Mouse (Mus musculus) neural tube, embryonic 11.5 days (tissue): ENCODE data around the gene Phc2. TPM values are rescaled to one million over a fixed set of nuclear protein-coding genes. Genes with fewer than 3 reads are reported as not detected.

Experiments
- ATAC-seq: fragments of 200-750 bp; cut with Nextera tagmentation; 2 replicates; pipeline ENCODE4 v1.8.0; 2017; ENCODE audit warnings: moderate number of reproducible peaks, mild to moderate bottlenecking, moderate TSS enrichment, moderate library complexity; ENCODE audit not compliant: insufficient read depth, low FRiP score, low TSS enrichment
- DNase-seq: peaks from one replicate; pipeline ENCODE4 v3.0.0-alpha.2; 2015; ENCODE audit warnings: low spot score
- H3K27ac ChIP-seq: fragments of 300-500 bp; sonication (generic); 2 replicates; pipeline ENCODE4 v1.5.1; 2014; ENCODE audit warnings: low read depth, mild to moderate bottlenecking, low read length
- H3K27me3 ChIP-seq: fragments of 300-500 bp; sonication (generic); 2 replicates; pipeline ENCODE4 v1.6.1; 2014; ENCODE audit warnings: mild to moderate bottlenecking, low read length, mixed read lengths; ENCODE audit not compliant: control insufficient read depth, insufficient read depth
- H3K36me3 ChIP-seq: fragments of 300-500 bp; sonication (generic); 2 replicates; pipeline ENCODE4 v1.6.1; 2014; ENCODE audit warnings: mild to moderate bottlenecking, low read length, moderate library complexity, mixed read lengths; ENCODE audit not compliant: control insufficient read depth, insufficient read depth
- H3K4me1 ChIP-seq: fragments of 300-500 bp; sonication (generic); 2 replicates; pipeline ENCODE4 v1.6.1; 2014; ENCODE audit warnings: low read length, mixed read lengths; ENCODE audit not compliant: control insufficient read depth, insufficient read depth
- H3K4me2 ChIP-seq: fragments of 300-500 bp; sonication (generic); 2 replicates; pipeline ENCODE4 v1.6.1; 2014; ENCODE audit warnings: low read depth, mild to moderate bottlenecking, moderate library complexity
- H3K4me3 ChIP-seq: fragments of 300-500 bp; sonication (generic); 2 replicates; pipeline ENCODE4 v1.5.1; 2014; ENCODE audit warnings: low read depth, low read length
- H3K9ac ChIP-seq: fragments of 300-500 bp; sonication (generic); 2 replicates; pipeline ENCODE4 v1.6.1; 2014; ENCODE audit warnings: mild to moderate bottlenecking, low read length
- H3K9me3 ChIP-seq: fragments of 300-500 bp; sonication (generic); 2 replicates; pipeline ENCODE4 v1.6.1; 2016; ENCODE audit warnings: low read length; ENCODE audit not compliant: control insufficient read depth
- WGBS: fragments of 180-500 bp; shearing (Covaris S2); extraction: QIAGEN DNeasy Blood & Tissue Kit; methylation state at CpG from one replicate; pipeline ENCODE4 v1.1.7; 2014; 5-methylcytosine and 5-hydroxymethylcytosine counted together
- polyA plus RNA-seq: library from polyadenylated mRNA; unstranded; fragments of >200 nt; fragmentation: Nextera tagmentation; extraction: Ambion mirVana; gene quantifications from 2 replicates; pipeline ENCODE4 v1.2.1, GENCODE M21; 2014

Phc2 gene
- polyA plus RNA-seq, 1 experiment from 2014 or later: 123 TPM

- Histone ChIP-seq H3K9me3 (no peaks in the 10 kb centered on the region), H3K9ac (no peak within 1 kb of the TSS), H3K27ac (0 out of 2 replicates have a peak within 1 kb of the TSS, but pooled peaks have one; percentile 29), H3K4me3 (no peak within 1 kb of the TSS), H3K27me3 (no peaks in the 10 kb centered on the region), H3K36me3 (peaks cover 25% of the 10 kb centered on the region), H3K4me1 (no peaks in the 10 kb centered on the region), H3K4me2 (no peak within 1 kb of the TSS)
- DNase-seq: no peak
- ATAC-seq: no peak
- 67% methylated on average over 3 of the region's 3 CpGs for WGBS
Measured at GRCm38 (mm10) chr4:128755064-128755463, 100.6 kb downstream of the Phc2 start, which contains the start of gene A3galt2. Gene A3galt2, plus strand, starts transcription at chr4:128755364.

- ATAC-seq (no peak), DNase-seq (no peak)
- 0 out of 2 replicates have a peak overlapping the region, but pooled peaks have one; percentile 29 for H3K27ac ChIP-seq
- 78% methylated on average over 7 of the region's 7 CpGs for WGBS
- no peak overlapping the region for H3K4me3 ChIP-seq
- peaks cover 19% of the 10 kb centered on the region for H3K36me3 ChIP-seq
- H3K9ac ChIP-seq: no peak overlapping the region
- no peaks in the 10 kb centered on the region for H3K4me1 ChIP-seq
- H3K27me3 ChIP-seq: no peaks in the 10 kb centered on the region
- no peak overlapping the region for H3K4me2 ChIP-seq
- H3K9me3 ChIP-seq: no peaks in the 10 kb centered on the region
Measured at GRCm38 (mm10) chr4:128755900-128756299, 101.4 kb downstream of the Phc2 start.

GRCm38 (mm10) chr4:128759214-128759613 lies 104.7 kb downstream of the Phc2 start:
- Histone ChIP-seq H3K27ac (no peak overlapping the region), H3K36me3 (no peaks in the 10 kb centered on the region), H3K9ac (no peak overlapping the region), H3K4me2 (no peak overlapping the region), H3K9me3 (no peaks in the 10 kb centered on the region), H3K4me1 (no peaks in the 10 kb centered on the region), H3K4me3 (no peak overlapping the region), H3K27me3 (no peaks in the 10 kb centered on the region)
- WGBS: 86% methylated on average over 5 of the region's 5 CpGs
- no peak for DNase-seq
- no peak for ATAC-seq

- 91% methylated on average over 6 of the region's 6 CpGs for WGBS
- ATAC-seq (no peak), DNase-seq (no peak)
- Histone ChIP-seq H3K4me3 (no peak overlapping the region), H3K4me2 (no peak overlapping the region), H3K36me3 (no peaks in the 10 kb centered on the region), H3K27me3 (no peaks in the 10 kb centered on the region), H3K27ac (no peak overlapping the region), H3K9ac (no peak overlapping the region), H3K4me1 (no peaks in the 10 kb centered on the region), H3K9me3 (no peaks in the 10 kb centered on the region)
Measured at GRCm38 (mm10) chr4:128760029-128760428, 105.5 kb downstream of the Phc2 start.

- Histone ChIP-seq H3K4me3 (no peak overlapping the region), H3K9ac (no peak overlapping the region), H3K4me1 (no peaks in the 10 kb centered on the region), H3K27me3 (no peaks in the 10 kb centered on the region), H3K9me3 (no peaks in the 10 kb centered on the region), H3K36me3 (peaks cover under 1% of the 10 kb centered on the region), H3K4me2 (no peak overlapping the region), H3K27ac (no peak overlapping the region)
- ATAC-seq (no peak), DNase-seq (no peak)
- 94% methylated on average over 20 of the region's 20 CpGs for WGBS
Measured at GRCm38 (mm10) chr4:128766929-128767328, 112.4 kb downstream of the Phc2 start.

- DNase-seq: no peak
- no peaks in the 10 kb centered on the region for H3K27me3 ChIP-seq
- no peaks in the 10 kb centered on the region for H3K4me1 ChIP-seq
- H3K27ac ChIP-seq: no peak overlapping the region
- H3K9me3 ChIP-seq: no peaks in the 10 kb centered on the region
- H3K4me2 ChIP-seq: no peak overlapping the region
- WGBS: 79% methylated on average over 13 of the region's 13 CpGs
- peaks cover 6% of the 10 kb centered on the region for H3K36me3 ChIP-seq
- H3K4me3 ChIP-seq: no peak overlapping the region
- H3K9ac ChIP-seq: no peak overlapping the region
- no peak for ATAC-seq
Measured at GRCm38 (mm10) chr4:128768120-128768519, 113.6 kb downstream of the Phc2 start.

- Histone ChIP-seq H3K36me3 (peaks cover 14% of the 10 kb centered on the region), H3K9ac (no peak overlapping the region), H3K9me3 (no peaks in the 10 kb centered on the region), H3K4me2 (no peak overlapping the region), H3K27ac (no peak overlapping the region), H3K4me1 (no peaks in the 10 kb centered on the region), H3K27me3 (no peaks in the 10 kb centered on the region), H3K4me3 (no peak overlapping the region)
- WGBS: 91% methylated on average over 13 of the region's 13 CpGs
- ATAC-seq (no peak), DNase-seq (no peak)
Measured at GRCm38 (mm10) chr4:128769569-128770355, 115.3 kb downstream of the Phc2 start.

GRCm38 (mm10) chr4:128770698-128771097 lies 116.2 kb downstream of the Phc2 start:
- no peak for ATAC-seq
- H3K36me3 ChIP-seq: peaks cover 21% of the 10 kb centered on the region
- H3K4me1 ChIP-seq: no peaks in the 10 kb centered on the region
- no peak for DNase-seq
- H3K27me3 ChIP-seq: no peaks in the 10 kb centered on the region
- 87% methylated on average over 5 of the region's 5 CpGs for WGBS
- no peak overlapping the region for H3K4me2 ChIP-seq
- no peaks in the 10 kb centered on the region for H3K9me3 ChIP-seq
- no peak overlapping the region for H3K4me3 ChIP-seq
- H3K9ac ChIP-seq: no peak overlapping the region
- no peak overlapping the region for H3K27ac ChIP-seq

- H3K4me2 ChIP-seq: no peak overlapping the region
- no peak for ATAC-seq
- H3K4me3 ChIP-seq: no peak overlapping the region
- H3K4me1 ChIP-seq: 0 out of 2 replicates have a peak, but pooled peaks cover 2% of the 10 kb centered on the region
- H3K9ac ChIP-seq: no peak overlapping the region
- DNase-seq: no peak
- no peaks in the 10 kb centered on the region for H3K27me3 ChIP-seq
- no peak overlapping the region for H3K27ac ChIP-seq
- peaks cover 38% of the 10 kb centered on the region for H3K36me3 ChIP-seq
- H3K9me3 ChIP-seq: no peaks in the 10 kb centered on the region
- WGBS: 91% methylated on average over 10 of the region's 11 CpGs
Measured at GRCm38 (mm10) chr4:128773820-128774219, 119.3 kb downstream of the Phc2 start.
